Mouse (Mus musculus) intestine, postnatal 0 days (tissue): ENCODE results near the gene Dnajc8. TPM values are rescaled to one million over a fixed set of nuclear protein-coding genes. Genes with fewer than 3 reads are reported as not detected.

Source experiments
- ATAC-seq: fragments of 200-750 bp; cut with Nextera tagmentation; 2 replicates; pipeline ENCODE4 v1.8.0; 2017; ENCODE audit warnings: mild to moderate bottlenecking, moderate TSS enrichment, moderate library complexity
- H3K27ac ChIP-seq: fragments of 300-500 bp; sonication (generic); 2 replicates; pipeline ENCODE4 v1.5.1; 2014; ENCODE audit warnings: mild to moderate bottlenecking, low read depth, low read length, moderate library complexity
- H3K27me3 ChIP-seq: fragments of 300-500 bp; sonication (generic); replicated peaks from 2 replicates; pipeline ENCODE4 v1.6.1; 2014; ENCODE audit warnings: low read length, mixed read lengths; ENCODE audit not compliant: control insufficient read depth, insufficient read depth
- H3K36me3 ChIP-seq: fragments of 300-500 bp; sonication (generic); 2 replicates; pipeline ENCODE4 v1.6.1; 2014; ENCODE audit warnings: mild to moderate bottlenecking, moderate library complexity; ENCODE audit not compliant: control insufficient read depth, insufficient read depth
- H3K4me1 ChIP-seq: fragments of 300-500 bp; sonication (generic); replicated peaks from 2 replicates; pipeline ENCODE4 v1.6.1; 2014; ENCODE audit warnings: antibody characterized with exemption, low read length, mixed read lengths; ENCODE audit not compliant: control insufficient read depth, insufficient read depth
- H3K4me2 ChIP-seq: fragments of 300-500 bp; sonication (generic); replicated peaks from 2 replicates; pipeline ENCODE4 v1.6.1; 2014; ENCODE audit warnings: low read depth, mild to moderate bottlenecking, moderate library complexity
- H3K4me3 ChIP-seq: fragments of 300-500 bp; sonication (generic); 2 replicates; pipeline ENCODE4 v1.5.1; 2014; ENCODE audit warnings: low read depth, low read length
- H3K9ac ChIP-seq: fragments of 300-500 bp; sonication (generic); 2 replicates; pipeline ENCODE4 v1.6.1; 2014; ENCODE audit warnings: mild to moderate bottlenecking, low read depth, low read length
- H3K9me3 ChIP-seq: fragments of 300-500 bp; sonication (generic); 2 replicates; pipeline ENCODE4 v1.6.1; 2016; ENCODE audit warnings: mixed run types; ENCODE audit not compliant: control insufficient read depth
- CTCF ChIP-seq: sonication (generic); IDR thresholded peaks from 2 replicates; pipeline ENCODE4 v1.5.1; 2016; ENCODE audit warnings: low read depth, mild to moderate bottlenecking, control low read depth, antibody characterized with exemption, moderate library complexity
- WGBS: fragments of 180-500 bp; shearing (Covaris S2); extraction: QIAGEN DNeasy Blood & Tissue Kit; methylation state at CpG from one replicate; pipeline ENCODE4 v1.1.7; 2014; 5-methylcytosine and 5-hydroxymethylcytosine counted together
- polyA plus RNA-seq: library from polyadenylated mRNA; unstranded; fragments of >200 nt; fragmentation: Nextera tagmentation; extraction: Ambion mirVana; gene quantifications from 2 replicates; pipeline ENCODE4 v1.2.1, GENCODE M21; 2015

The Dnajc8 gene
- polyA plus RNA-seq, 1 experiment from 2014 or later = 119 TPM

DNA sequence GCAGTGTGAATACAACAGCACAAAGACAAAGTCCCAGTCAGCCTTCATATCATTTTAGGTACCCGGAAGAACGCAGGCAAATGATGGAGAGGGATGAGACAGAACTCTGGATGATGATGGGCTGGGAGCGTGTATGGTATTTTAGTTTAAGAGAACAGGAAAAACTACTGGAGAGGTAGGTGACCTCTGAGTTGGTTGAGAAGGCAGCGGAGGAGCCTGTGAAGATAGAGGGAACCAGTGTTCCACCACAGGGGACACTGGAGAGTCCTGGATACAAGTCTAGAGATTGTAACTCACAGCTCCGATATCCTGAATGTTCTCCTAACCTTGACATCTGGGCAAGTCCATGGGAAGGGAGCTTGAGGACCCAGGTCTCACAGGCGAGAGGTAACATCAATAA lies 29.1 kb upstream of the Dnajc8 start:
- WGBS = 83% methylated on average over 6 of the region's 6 CpGs
- 0 out of 2 replicates have a peak, but pooled peaks have one; percentile 11 for TF ChIP-seq CTCF
- Histone ChIP-seq H3K4me1 (0 out of 2 replicates have a peak, but pooled peaks cover 4% of the 10 kb centered on the region), H3K27ac (no peak overlapping the region), H3K27me3 (no peaks in the 10 kb centered on the region), H3K36me3 (no peaks in the 10 kb centered on the region), H3K4me2 (no peak overlapping the region), H3K9me3 (no peaks in the 10 kb centered on the region), H3K4me3 (no peak overlapping the region), H3K9ac (no peak overlapping the region)
- ATAC-seq = no peak

DNA sequence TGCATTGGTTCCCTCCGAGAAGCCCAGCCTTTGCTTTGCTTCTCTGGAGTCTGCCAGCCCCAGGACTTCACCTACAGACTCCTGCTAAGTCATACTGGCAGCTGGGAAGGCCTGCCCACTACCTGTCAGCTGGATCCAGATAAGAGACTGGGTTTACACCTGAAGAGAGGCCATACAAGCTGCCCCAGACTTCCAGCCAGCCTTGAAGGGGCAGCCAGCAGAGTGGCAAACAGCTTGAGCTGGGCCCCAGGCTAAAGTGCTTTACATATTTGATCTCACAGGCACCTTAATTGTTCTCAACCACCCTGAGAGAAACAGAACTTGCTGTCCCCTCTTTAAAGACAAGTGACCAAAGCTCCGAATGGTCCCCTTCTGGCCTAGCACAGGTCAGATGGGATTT lies 28.1 kb upstream of the Dnajc8 start:
- Histone ChIP-seq H3K9ac (no peak overlapping the region), H3K4me2 (peak overlapping the region; percentile 41; the same call in 1 of the 2 replicates), H3K4me1 (0 out of 2 replicates have a peak, but pooled peaks cover 4% of the 10 kb centered on the region), H3K9me3 (no peaks in the 10 kb centered on the region), H3K4me3 (no peak overlapping the region), H3K27ac (peak overlapping the region; percentile 57), H3K27me3 (no peaks in the 10 kb centered on the region), H3K36me3 (no peaks in the 10 kb centered on the region)
- ATAC-seq = no peak
- WGBS = 45% methylated on average over 2 of the region's 2 CpGs
- no peak for TF ChIP-seq CTCF

DNA sequence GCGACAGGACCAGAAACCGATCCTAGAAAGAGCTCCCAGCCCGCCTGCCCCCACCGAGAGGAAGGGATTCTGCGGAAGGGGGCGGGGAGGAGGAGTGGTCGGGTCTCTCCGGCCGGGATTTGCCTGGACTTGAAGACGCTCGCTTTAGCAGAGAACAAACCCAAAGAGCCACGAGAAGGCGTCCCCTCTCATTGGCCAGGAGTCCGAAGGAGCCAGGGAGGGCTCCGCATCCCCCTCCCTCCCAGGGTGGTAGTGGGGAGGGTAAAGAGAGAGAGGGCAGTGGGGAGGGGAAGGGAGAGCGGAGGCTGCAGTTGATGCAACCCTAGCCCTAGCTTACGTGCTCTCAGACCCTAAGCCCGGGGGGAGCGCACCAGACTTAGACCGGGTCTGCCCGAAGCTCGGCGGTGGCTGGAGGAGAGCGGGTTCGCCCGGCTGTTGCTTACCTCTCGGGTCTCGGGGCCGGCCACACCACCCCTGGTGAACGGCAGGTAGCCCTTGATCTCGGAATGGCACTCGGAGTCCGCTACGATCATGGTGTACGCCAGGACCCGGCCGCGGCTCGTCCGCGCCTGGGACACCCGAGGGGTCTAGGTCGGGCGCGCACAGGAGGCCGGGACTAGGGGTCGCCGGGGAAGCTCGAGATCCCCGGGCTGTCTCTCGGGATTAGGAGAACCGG lies 25.6 kb upstream of the Dnajc8 start:
- H3K27me3 ChIP-seq = no peaks in the 10 kb centered on the region
- H3K9me3 ChIP-seq = no peaks in the 10 kb centered on the region
- H3K4me3 ChIP-seq = peak overlapping the region; percentile 74
- H3K4me1 ChIP-seq = 0 out of 2 replicates have a peak, but pooled peaks cover 4% of the 10 kb centered on the region
- peak; percentile 34 for ATAC-seq
- under 1% methylated on average over 52 of the region's 52 CpGs for whole genome bisulfite sequencing
- no peaks in the 10 kb centered on the region for H3K36me3 ChIP-seq
- H3K27ac ChIP-seq = peak overlapping the region; percentile 81
- TF ChIP-seq CTCF = peak; percentile 11; the same call in 1 of the 2 replicates
- H3K9ac ChIP-seq = peak overlapping the region; percentile 70
- peak overlapping the region; percentile 80 for H3K4me2 ChIP-seq

DNA sequence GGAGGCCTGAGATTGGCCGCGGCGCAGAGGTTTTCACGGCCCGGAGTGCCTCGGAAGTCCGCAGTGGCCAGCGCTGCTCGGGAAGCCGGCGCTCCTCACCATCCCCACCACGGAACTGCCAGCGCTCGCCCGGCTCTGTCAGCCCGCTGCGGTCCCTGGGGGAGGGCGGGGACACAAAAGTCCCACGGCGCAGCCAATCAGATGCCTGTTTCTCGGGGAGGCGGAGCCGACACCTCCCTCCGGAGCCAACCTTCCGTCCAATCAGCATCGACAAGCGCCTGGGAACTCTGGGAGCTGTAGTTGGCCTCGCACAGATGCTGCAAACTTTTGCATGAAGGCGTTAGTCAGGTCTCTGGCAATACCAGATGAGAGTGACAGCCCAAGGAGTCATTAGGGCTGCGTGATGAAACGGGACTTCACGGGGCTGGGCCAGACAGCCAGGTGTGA lies 25.0 kb upstream of the Dnajc8 start, which contains the start of gene Sesn2:
Sesn2 (minus strand) TSS at position 150 of the 447 bp plus-strand sequence.
- H3K4me2 ChIP-seq = peak within 1 kb of the TSS; percentile 80
- ATAC-seq = peak; percentile 93
- TF ChIP-seq CTCF = no peak
- H3K9ac ChIP-seq = peak within 1 kb of the TSS; percentile 70
- no peaks in the 10 kb centered on the region for H3K36me3 ChIP-seq
- H3K4me1 ChIP-seq = 0 out of 2 replicates have a peak, but pooled peaks cover 4% of the 10 kb centered on the region
- peak within 1 kb of the TSS; percentile 74 for H3K4me3 ChIP-seq
- WGBS = 1% methylated on average over 31 of the region's 32 CpGs
- no peaks in the 10 kb centered on the region for H3K9me3 ChIP-seq
- no peaks in the 10 kb centered on the region for H3K27me3 ChIP-seq
- peak within 1 kb of the TSS; percentile 81 for H3K27ac ChIP-seq

DNA sequence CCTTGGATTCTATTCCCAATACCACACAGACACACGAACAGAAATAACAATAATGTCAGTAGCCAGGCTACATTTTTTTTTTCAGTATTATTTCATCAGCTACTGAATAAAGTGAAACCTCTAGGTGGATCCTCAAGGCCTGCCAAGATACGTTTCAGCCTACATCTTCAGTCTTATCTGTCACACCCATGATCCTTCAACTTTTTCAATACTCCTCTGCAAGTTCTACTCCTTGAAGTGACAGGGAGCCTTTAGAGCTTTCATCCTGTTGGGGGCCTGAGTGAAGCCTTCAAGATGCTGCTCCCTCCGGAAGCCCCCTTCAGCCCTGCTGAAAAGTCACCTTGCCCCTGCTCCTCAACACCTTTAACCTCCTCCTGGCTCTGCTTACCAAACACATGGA lies 23.3 kb upstream of the Dnajc8 start:
- H3K4me2 ChIP-seq = no peak overlapping the region
- TF ChIP-seq CTCF = no peak
- WGBS = 77% methylated on average over 3 of the region's 3 CpGs
- H3K4me3 ChIP-seq = no peak overlapping the region
- ATAC-seq = no peak
- no peaks in the 10 kb centered on the region for H3K27me3 ChIP-seq
- H3K36me3 ChIP-seq = no peaks in the 10 kb centered on the region
- no peak overlapping the region for H3K9ac ChIP-seq
- H3K4me1 ChIP-seq = 0 out of 2 replicates have a peak, but pooled peaks cover 4% of the 10 kb centered on the region
- no peak overlapping the region for H3K27ac ChIP-seq
- H3K9me3 ChIP-seq = no peaks in the 10 kb centered on the region

DNA sequence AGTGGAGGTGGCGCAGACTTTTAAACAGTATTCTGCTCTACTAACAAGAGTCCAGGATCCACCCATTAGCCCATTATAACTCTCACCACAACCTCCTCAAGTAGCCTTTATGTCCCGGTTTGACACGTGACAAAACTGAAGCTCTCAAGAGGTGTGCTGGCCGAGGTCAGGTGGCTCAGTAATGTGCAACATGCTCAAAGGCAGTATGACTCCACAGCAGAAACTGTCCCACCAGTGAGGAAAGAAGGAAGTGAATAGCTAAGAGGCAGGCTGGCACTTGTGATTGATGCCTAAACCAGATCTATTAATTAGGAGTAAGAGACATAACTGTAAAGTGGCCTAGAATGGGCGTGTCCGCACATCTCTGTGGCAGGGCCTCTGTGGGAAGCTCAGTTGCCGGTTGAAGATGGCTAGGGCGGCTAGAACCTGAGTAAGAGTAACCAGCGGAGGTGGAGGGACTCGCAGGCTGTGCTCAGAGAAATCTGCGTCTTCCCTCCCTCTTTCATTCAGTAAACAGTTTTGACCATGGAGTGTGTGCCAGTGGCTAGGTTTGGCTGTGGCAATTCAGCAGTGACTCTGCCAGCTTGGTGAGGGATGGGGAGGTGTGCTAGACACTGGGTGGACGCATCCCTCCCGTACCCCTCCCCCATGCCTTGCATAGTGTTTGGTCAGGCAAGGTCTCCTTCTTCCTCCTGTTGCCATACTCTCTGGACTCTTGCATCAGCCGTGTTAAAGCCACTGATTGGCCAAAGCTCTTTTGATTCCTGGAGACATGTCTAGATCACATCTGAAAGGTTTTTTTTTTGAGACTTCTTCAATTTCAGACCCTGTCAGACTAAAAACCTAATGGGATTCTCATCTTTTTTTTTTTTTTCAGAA lies 21.7 kb upstream of the Dnajc8 start:
- peaks cover 2% of the 10 kb centered on the region; the same call in 1 of the 2 replicates for H3K4me1 ChIP-seq
- WGBS = 49% methylated on average over 14 of the region's 14 CpGs
- H3K27me3 ChIP-seq = no peaks in the 10 kb centered on the region
- no peak overlapping the region for H3K4me2 ChIP-seq
- H3K9ac ChIP-seq = no peak overlapping the region
- no peak overlapping the region for H3K4me3 ChIP-seq
- H3K9me3 ChIP-seq = no peaks in the 10 kb centered on the region
- ATAC-seq = no peak
- no peak for TF ChIP-seq CTCF
- H3K27ac ChIP-seq = no peak overlapping the region
- no peaks in the 10 kb centered on the region for H3K36me3 ChIP-seq
